ENCODE assay signal across 8 mouse cellular contexts in genomic region chr17:55944866-55945682, GRCm38 (mm10). TPM values are rescaled to one million over a fixed set of nuclear protein-coding genes. Genes with fewer than 3 reads are reported as not detected.
DNase-seq lines count a peak whose midpoint lies in the region; ATAC-seq and TF ChIP-seq lines count a peak whose summit lies in the region.
"Not testable (repeated sequence)": the region's sequence is repeated elsewhere in the genome, so short reads cannot be mapped to it uniquely, and the experiment has no call there.

No protein-coding gene starts in this region.

- not testable (repeated sequence) for H3K27me3 ChIP-seq in G1E (ENCODE audit: insufficient read depth, low read length); cerebellum, adult 2 months (ENCODE audit: control insufficient read depth, insufficient read depth, low read length); lung, embryonic 16.5 days (ENCODE audit: control insufficient read depth, insufficient read depth, low read depth, low read length)

- WGBS in cerebellum, adult 2 months = under 1% methylated on average over 56 of the region's 56 CpGs
- under 1% methylated on average over 56 of the region's 56 CpGs for WGBS in lung, embryonic 16.5 days

- not testable (repeated sequence) for TF ChIP-seq CTCF in G1E (IDR thresholded peaks at IDR 0.05; ENCODE audit: low read depth, low read length); cerebellum, adult 2 months (IDR thresholded peaks at IDR 0.05; ENCODE audit: borderline replicate concordance, insufficient read depth, low read depth, low read length)

- not testable (repeated sequence) for DNase-seq in G1E (ENCODE audit: low spot score)
- peak; percentile 96 to 98 for DNase-seq in cerebellum, adult 2 months
- DNase-seq in forelimb bud, embryonic 11.5 days (ENCODE audit: low read depth, low spot score) = peak; percentile 48
- peak; percentile 98 for DNase-seq in layer of hippocampus, adult 9-11 months
- peak; percentile 90 for DNase-seq in ovary, adult 18-20 months (ENCODE audit: low spot score)
- DNase-seq in thymus, postnatal 0 days (ENCODE audit: low spot score) = peak; percentile 62

- peak; percentile 97 for ATAC-seq in G1E (ENCODE audit: extremely low read depth, insufficient number of reproducible peaks, low FRiP score, poor library complexity, severe bottlenecking)
- peak; percentile 97 to 98 for ATAC-seq in hematopoietic stem cell, adult 5-6 weeks (replicated peaks in 1 of 2; ENCODE audit: insufficient read depth in 1 of 2, low FRiP score in 2 of 2, low TSS enrichment in 1 of 2, low read depth in 1 of 2, poor library complexity in 2 of 2, severe bottlenecking in 2 of 2)
- ATAC-seq in lung, embryonic 16.5 days (ENCODE audit: low read depth) = peak; percentile 98

- peak overlapping the region; percentile 74 for H3K4me3 ChIP-seq in G1E (ENCODE audit: low read depth, low read length)
- H3K4me3 ChIP-seq in cerebellum, adult 2 months (replicated peaks; ENCODE audit: insufficient read depth, low read depth, low read length) = peak overlapping the region; percentile 71
- peak overlapping the region; percentile 58 for H3K4me3 ChIP-seq in lung, embryonic 16.5 days (ENCODE audit: low read length)

- peak overlapping the region; percentile 95 for H3K27ac ChIP-seq in cerebellum, adult 2 months (ENCODE audit: insufficient read depth, low read length)
- peak overlapping the region; percentile 90 for H3K27ac ChIP-seq in lung, embryonic 16.5 days (ENCODE audit: low read length)

- H3K4me2 ChIP-seq in lung, embryonic 16.5 days (ENCODE audit: low read depth, low read length) = peak overlapping the region; percentile 58

- H3K9ac ChIP-seq in lung, embryonic 16.5 days (ENCODE audit: low read length) = peak overlapping the region; percentile 60

- not testable (repeated sequence) for H3K9me3 ChIP-seq in G1E (replicated peaks); lung, embryonic 16.5 days (ENCODE audit: control insufficient read depth, low read length)

- peaks cover 11% of the 10 kb centered on the region for H3K4me1 ChIP-seq in G1E (ENCODE audit: insufficient read depth, low read depth, low read length)
- not testable (repeated sequence) for H3K4me1 ChIP-seq in cerebellum, adult 2 months (ENCODE audit: control insufficient read depth, insufficient read depth, low read length); lung, embryonic 16.5 days (replicated peaks; ENCODE audit: control insufficient read depth, insufficient read depth, low read length)

- not testable (repeated sequence) for H3K36me3 ChIP-seq in G1E (replicated peaks); lung, embryonic 16.5 days (ENCODE audit: control insufficient read depth, insufficient read depth, low read length)

- peak; percentile 83 for TF ChIP-seq POLR2A in cerebellum, adult 2 months (IDR thresholded peaks at IDR 0.05; ENCODE audit: borderline replicate concordance, insufficient read depth, low read length)

RNA-seq across cellular contexts. Expression of gene Zfp119b, which starts 4.2 kb away (rescaled TPM):
- total RNA-seq in G1E (2014; fragmentation: Nextera tagmentation) (2.2 and 4.2 TPM in 2 replicates), G1E (2017) (7.8 and 10.0 TPM in 2 replicates)
- 0.22 and 0.39 TPM in 2 replicates for polyA plus RNA-seq in G1E (2012)
- polyA plus RNA-seq in cerebellum, adult 2 months (2012; rRNA removed) = 3.3 and 3.7 TPM in 2 replicates
- total RNA-seq in hematopoietic stem cell, adult 5-6 weeks (2017) = 7.8 and 8.4 TPM in 2 replicates
- polyA plus RNA-seq in lung, embryonic 16.5 days (2015; fragmentation: Nextera tagmentation; extraction: Ambion mirVana) = 6.1 and 8.3 TPM in 2 replicates
- 5.6 and 6.0 TPM in 2 replicates for polyA plus RNA-seq in thymus, postnatal 0 days (2015; fragmentation: Nextera tagmentation; extraction: Ambion mirVana)

RNA-seq across cellular contexts. Expression of gene Ebi3, which starts 7.4 kb away (rescaled TPM):
- total RNA-seq in G1E (2014; fragmentation: Nextera tagmentation) (0.63 and 0.98 TPM in 2 replicates), G1E (2017) (1.6 and 2.0 TPM in 2 replicates)
- polyA plus RNA-seq in G1E (2012) = 2.5 and 2.6 TPM in 2 replicates
- 0.81 and 1.00 TPM in 2 replicates for polyA plus RNA-seq in cerebellum, adult 2 months (2012; rRNA removed)
- total RNA-seq in hematopoietic stem cell, adult 5-6 weeks (2017) = 12.8 and 22.6 TPM in 2 replicates
- polyA plus RNA-seq in lung, embryonic 16.5 days (2015; fragmentation: Nextera tagmentation; extraction: Ambion mirVana) = 2.0 and 2.8 TPM in 2 replicates
- polyA plus RNA-seq in thymus, postnatal 0 days (2015; fragmentation: Nextera tagmentation; extraction: Ambion mirVana) = 5.2 and 6.1 TPM in 2 replicates

RNA-seq across cellular contexts. Expression of gene Yju2, which starts 13.8 kb away (rescaled TPM):
- total RNA-seq in G1E (2014; fragmentation: Nextera tagmentation) (8.3 and 12.6 TPM in 2 replicates), G1E (2017) (16.7 and 18.1 TPM in 2 replicates)
- polyA plus RNA-seq in G1E (2012) = 27.8 and 33.5 TPM in 2 replicates
- 13.4 and 14.9 TPM in 2 replicates for polyA plus RNA-seq in cerebellum, adult 2 months (2012; rRNA removed)
- 24.3 and 29.5 TPM in 2 replicates for total RNA-seq in hematopoietic stem cell, adult 5-6 weeks (2017)
- polyA plus RNA-seq in lung, embryonic 16.5 days (2015; fragmentation: Nextera tagmentation; extraction: Ambion mirVana) = 25.5 and 27.3 TPM in 2 replicates
- 32.0 and 32.1 TPM in 2 replicates for polyA plus RNA-seq in thymus, postnatal 0 days (2015; fragmentation: Nextera tagmentation; extraction: Ambion mirVana)

RNA-seq across cellular contexts. Expression of gene Shd, which starts 25.2 kb away (rescaled TPM):
- not detected in 2 replicates for total RNA-seq in G1E (2014; fragmentation: Nextera tagmentation)
- 0.58 TPM in 1 of 2 replicates, not detected in the other for total RNA-seq in G1E (2017)
- polyA plus RNA-seq in G1E (2012) = 0.33 and 0.59 TPM in 2 replicates
- 122 and 127 TPM in 2 replicates for polyA plus RNA-seq in cerebellum, adult 2 months (2012; rRNA removed)
- 0.79 TPM in 1 of 2 replicates, not detected in the other for total RNA-seq in hematopoietic stem cell, adult 5-6 weeks (2017)
- polyA plus RNA-seq in lung, embryonic 16.5 days (2015; fragmentation: Nextera tagmentation; extraction: Ambion mirVana) = 6.8 and 7.3 TPM in 2 replicates
- polyA plus RNA-seq in thymus, postnatal 0 days (2015; fragmentation: Nextera tagmentation; extraction: Ambion mirVana) = 0.80 and 1.6 TPM in 2 replicates

RNA-seq across cellular contexts. Expression of gene Fsd1, which starts 41.2 kb away (rescaled TPM):
- total RNA-seq in G1E (2014; fragmentation: Nextera tagmentation) (not detected in 2 replicates), G1E (2017) (0.27 TPM in 1 of 2 replicates, not detected in the other)
- polyA plus RNA-seq in G1E (2012) = not detected in 2 replicates
- polyA plus RNA-seq in cerebellum, adult 2 months (2012; rRNA removed) = 88.0 and 91.3 TPM in 2 replicates
- not detected in 2 replicates for total RNA-seq in hematopoietic stem cell, adult 5-6 weeks (2017)
- 4.5 and 6.8 TPM in 2 replicates for polyA plus RNA-seq in lung, embryonic 16.5 days (2015; fragmentation: Nextera tagmentation; extraction: Ambion mirVana)
- 1.9 and 2.7 TPM in 2 replicates for polyA plus RNA-seq in thymus, postnatal 0 days (2015; fragmentation: Nextera tagmentation; extraction: Ambion mirVana)
